Mouse (Mus musculus) brain, embryonic 14.5 days (tissue): ENCODE results near the gene Unc13a. TPM values are rescaled to one million over a fixed set of nuclear protein-coding genes. Genes with fewer than 3 reads are reported as not detected.
A peak's percentile ranks its signal among the peaks of the same experiment; 100 is the strongest.

Source experiments
- DNase-seq: peaks from one replicate; pipeline ENCODE4 v3.0.0-alpha.2; 2011; ENCODE audit warnings: low read depth
- CTCF ChIP-seq: fragments of 200-500 bp; IDR thresholded peaks from 2 replicates; pipeline ENCODE4 v1.5.1; 2012; ENCODE audit warnings: inconsistent platforms, mild to moderate bottlenecking, moderate library complexity, borderline replicate concordance; ENCODE audit not compliant: insufficient read depth, insufficient read length; ENCODE audit errors: extremely low read depth
- POLR2A ChIP-seq: fragments of 200-500 bp; IDR thresholded peaks from 2 replicates; pipeline ENCODE4 v1.6.1; 2012; ENCODE audit warnings: mild to moderate bottlenecking, inconsistent platforms, borderline replicate concordance; ENCODE audit not compliant: poor library complexity, insufficient read depth, insufficient read length, severe bottlenecking; ENCODE audit errors: extremely low read depth
- polyA plus RNA-seq: library from polyadenylated mRNA; depleted of rRNA; stranded (reverse); fragments of >200 nt; gene quantifications from 2 replicates; pipeline ENCODE4 v1.2.3, GENCODE M21; 2012

The Unc13a gene
- polyA plus RNA-seq, 1 experiment = 84.9 TPM

GRCm38 (mm10) chr8:71601939-71602665, 69.5 kb downstream of the Unc13a start:
- TF ChIP-seq CTCF (no peak), POLR2A (no peak)
- DNase-seq = peak; percentile 40

GRCm38 (mm10) chr8:71598841-71599240, 72.7 kb downstream of the Unc13a start:
- TF ChIP-seq POLR2A = no peak
- TF ChIP-seq CTCF = no peak
- no peak for DNase-seq

- no peak for DNase-seq
- TF ChIP-seq CTCF = no peak
- no peak for TF ChIP-seq POLR2A
These were observed 73.2 kb downstream of the Unc13a start for GRCm38 (mm10) chr8:71598375-71598774.

- TF ChIP-seq CTCF (no peak), POLR2A (no peak)
- no peak for DNase-seq
These were observed 74.1 kb downstream of the Unc13a start, which contains the start of gene Fam129c for GRCm38 (mm10) chr8:71597451-71597850. TSS of gene Fam129c (plus strand) at chr8:71597648.

- DNase-seq = no peak
- TF ChIP-seq POLR2A (no peak), CTCF (no peak)
These were observed 74.8 kb downstream of the Unc13a start for GRCm38 (mm10) chr8:71596798-71597197.

GRCm38 (mm10) chr8:71596384-71596783, 75.2 kb downstream of the Unc13a start:
- TF ChIP-seq POLR2A (no peak), CTCF (no peak)
- DNase-seq = no peak

- TF ChIP-seq POLR2A (no peak), CTCF (peak; percentile 99)
- peak; percentile 87 for DNase-seq
These were observed 75.7 kb downstream of the Unc13a start for GRCm38 (mm10) chr8:71595862-71596261.

- DNase-seq = no peak
- TF ChIP-seq POLR2A = no peak
- TF ChIP-seq CTCF = no peak
These were observed 77.2 kb downstream of the Unc13a start for GRCm38 (mm10) chr8:71594324-71594722.

GRCm38 (mm10) chr8:71593556-71594323, 77.8 kb downstream of the Unc13a start:
- TF ChIP-seq POLR2A (no peak), CTCF (no peak)
- no peak for DNase-seq

GRCm38 (mm10) chr8:71592374-71593170, 79.0 kb downstream of the Unc13a start:
- DNase-seq = peak; percentile 86

GRCm38 (mm10) chr8:71591471-71592373, 79.8 kb downstream of the Unc13a start, which contains the start of gene Pgls:
TSS of gene Pgls (plus strand) at chr8:71592176.
- peak; percentile 97 for DNase-seq
- TF ChIP-seq CTCF (no peak), POLR2A (peak; percentile 92)

More at GRCm38 (mm10) chr8:71592374-71593170, 79.0 kb downstream of the Unc13a start:
- TF ChIP-seq POLR2A (no peak), CTCF (no peak)
